Mouse (Mus musculus): ENCODE measurements around the gene Crhr2. TPM values are rescaled to one million over a fixed set of nuclear protein-coding genes. Genes with fewer than 3 reads are reported as not detected.

Gene Crhr2
- not detected for total RNA-seq (2021)
- 0.22 and 0.23 TPM in 2 replicates for polyA plus RNA-seq (2012; rRNA removed)
- long read RNA-seq, result 0 reads

DNA sequence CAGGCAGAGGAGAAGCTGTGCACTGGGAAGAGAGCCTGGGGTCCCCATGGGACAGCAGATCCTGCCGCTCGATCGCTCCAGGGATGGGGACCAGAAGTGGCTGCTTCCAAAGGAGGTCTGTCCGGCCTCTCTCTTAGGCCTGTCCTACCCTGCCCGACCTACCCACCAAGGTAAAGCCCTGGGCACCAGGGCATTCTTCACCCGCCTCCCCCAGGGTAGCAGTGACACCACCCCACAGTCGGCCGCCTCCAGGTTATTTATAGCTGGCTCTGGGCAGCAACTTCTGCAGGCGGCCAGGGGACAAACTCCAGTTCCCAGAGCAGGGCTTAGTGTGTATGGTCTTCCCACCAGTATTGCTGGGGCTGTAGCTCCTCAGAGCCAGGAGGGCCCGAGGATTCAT, at the start of gene Crhr2:
Gene Crhr2 (minus strand): TSS at position 223 of the 400 bp plus-strand sequence.
- DNase-seq, result no peak

DNA sequence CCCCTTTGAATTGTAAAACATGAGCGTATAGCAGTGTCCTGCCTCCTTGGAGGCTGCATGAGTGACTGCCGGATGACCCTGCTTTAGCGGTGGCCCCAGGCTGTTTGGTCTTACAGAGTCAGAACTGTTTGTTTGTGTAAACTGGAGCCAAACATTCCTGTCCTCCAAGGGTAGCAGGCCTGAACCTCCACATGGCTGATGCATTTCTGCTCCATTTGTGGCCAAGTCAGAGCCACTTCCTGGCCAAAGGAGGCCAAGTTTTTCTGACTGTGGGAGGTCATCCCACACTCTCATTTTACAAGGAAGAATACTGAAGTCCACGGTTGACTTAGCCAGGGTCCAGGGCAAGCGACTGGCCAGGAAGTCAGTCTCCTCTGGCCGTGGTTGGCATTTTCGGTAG, 46.7 kb upstream of the Crhr2 start:
- no peak for DNase-seq

DNA sequence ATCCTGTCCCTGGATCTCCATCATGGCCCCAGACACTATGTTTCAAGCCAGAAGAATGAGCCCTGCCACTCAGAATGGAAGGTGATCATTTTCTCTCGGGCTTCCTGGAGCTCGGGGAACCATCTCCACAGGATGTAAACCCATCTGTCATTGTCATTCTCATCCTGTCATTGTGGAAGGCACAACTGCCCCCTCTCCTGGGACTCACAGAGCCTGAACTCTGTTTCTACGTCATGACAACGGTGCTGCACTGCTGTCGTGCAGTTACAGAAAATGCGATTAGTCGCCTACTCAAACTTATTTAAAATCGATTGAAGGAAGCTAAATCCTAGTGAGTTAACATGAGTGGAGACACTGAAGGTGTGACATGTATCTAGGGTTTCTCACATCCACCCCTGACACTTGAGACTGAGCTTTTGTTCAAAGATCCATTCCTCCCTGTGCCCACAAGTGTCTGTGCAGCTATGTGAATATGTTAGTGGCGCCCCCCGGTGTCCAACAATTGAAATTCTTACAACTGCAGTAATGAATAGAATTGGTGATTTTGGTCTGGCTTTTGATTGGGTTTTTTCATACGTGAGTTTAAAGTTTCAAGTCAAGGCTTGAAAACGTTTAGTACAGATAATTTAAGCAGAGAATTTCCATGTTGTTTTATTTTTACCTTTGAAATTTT, 44.4 kb upstream of the Crhr2 start:
- no peak for DNase-seq

DNA sequence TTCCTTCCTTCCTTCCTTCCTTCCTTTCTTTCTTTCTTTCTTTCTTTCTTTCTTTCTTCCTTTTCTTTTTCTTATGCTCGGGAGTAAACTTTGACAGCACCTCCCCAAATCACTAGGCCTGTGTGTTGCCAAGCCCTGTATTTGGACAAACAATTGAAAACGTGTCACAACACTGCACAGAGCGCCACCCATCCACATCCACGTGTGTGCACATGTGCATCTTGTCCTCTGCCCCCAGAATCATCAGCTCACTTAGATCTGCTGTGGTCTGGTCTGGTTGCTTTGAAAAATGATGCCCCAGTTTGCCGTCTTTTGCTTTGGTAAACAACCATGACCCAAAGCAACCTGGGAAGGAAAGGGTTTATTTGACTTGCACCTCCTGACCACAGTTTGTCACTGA, 43.1 kb upstream of the Crhr2 start:
- no peak for DNase-seq

GRCm38 (mm10) chr6:55175456-55175855, 42.6 kb upstream of the Crhr2 start:
- no peak for DNase-seq

DNA sequence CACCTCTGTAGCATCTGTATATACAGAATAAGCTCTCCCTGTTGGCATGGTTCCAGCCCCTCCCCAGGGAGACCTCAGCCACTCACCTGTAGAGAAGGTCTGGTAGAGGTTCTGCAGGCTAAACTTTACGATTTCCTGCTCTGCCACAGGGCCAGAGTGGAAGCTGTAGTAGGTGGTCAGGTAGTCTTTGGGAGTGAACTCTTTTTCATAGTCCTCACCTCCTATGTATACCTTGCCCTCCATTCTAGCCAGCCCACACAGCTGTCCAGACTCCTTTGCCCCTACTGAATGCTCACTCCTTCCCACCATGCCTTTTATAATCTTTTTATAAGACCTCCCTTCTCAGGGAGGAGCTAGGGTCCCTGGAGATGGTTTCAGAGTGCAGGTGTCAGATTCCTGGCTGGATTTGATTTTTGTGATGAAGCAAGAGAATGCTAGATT, 41.9 kb upstream of the Crhr2 start, which contains the start of gene Inmt:
Gene Inmt (minus strand): TSS at position 303 of the 441 bp plus-strand sequence.
- no peak for DNase-seq

DNA sequence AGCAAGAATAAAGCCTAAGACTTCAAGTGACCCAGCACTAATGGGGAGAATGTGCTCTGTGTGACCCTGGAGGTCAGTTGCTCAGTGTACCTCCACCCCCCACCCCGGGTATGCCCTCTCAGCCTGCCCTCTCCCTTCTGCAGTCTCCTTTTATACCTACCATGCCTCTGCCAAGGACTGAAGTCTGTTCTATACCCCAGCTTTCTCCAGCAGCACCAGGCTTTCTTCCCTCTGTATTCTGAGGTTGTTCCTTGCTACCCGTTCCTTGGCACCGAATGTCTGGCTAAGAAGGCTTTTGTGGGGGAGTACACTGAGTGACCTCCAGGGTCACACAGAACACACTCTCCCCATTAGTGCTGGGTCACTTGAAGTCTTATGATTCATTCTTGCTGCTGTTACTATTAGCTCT, 41.1 kb upstream of the Crhr2 start:
- no peak for DNase-seq

DNA sequence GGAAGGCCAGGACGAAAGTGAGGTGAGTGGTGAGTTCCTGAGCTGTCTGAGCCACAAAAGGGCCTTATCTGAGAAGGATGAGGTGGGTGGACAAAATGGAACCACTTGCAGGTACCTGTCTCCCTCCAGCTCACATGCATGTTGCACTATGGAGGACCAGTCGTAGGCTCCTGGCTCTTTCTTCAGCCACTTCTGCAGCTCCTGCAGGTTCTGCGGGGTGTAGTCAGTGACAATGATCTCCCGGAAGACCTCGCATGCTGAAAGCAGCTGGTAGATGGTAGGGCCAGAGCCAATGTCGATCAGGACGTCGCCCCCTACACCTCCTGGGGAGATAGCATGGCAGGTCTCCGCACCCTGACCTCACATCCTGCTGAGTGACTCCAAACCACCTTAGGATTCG, 40.4 kb upstream of the Crhr2 start:
- no peak for DNase-seq

- DNase-seq, result no peak
Measured at GRCm38 (mm10) chr6:55171638-55172037, 38.8 kb upstream of the Crhr2 start.

DNA sequence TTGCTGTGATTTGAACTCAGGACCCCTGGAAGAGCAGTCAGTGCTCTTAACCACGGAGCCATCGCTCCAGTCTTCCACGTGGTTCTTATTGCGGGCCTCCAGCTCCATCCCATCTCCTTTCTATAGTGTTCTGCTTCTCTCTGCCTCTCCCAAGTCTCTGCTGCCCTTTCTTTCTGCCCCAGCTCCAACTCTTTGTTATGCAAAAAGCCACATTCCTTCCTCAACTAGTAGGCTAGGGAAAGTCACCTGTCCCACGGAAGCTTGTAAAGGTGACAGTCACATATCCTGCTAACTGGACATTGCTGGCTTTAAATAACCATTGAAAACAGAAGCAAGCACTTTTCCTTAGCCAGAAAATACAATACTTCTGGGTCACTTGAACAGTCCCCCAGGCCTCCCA, 37.0 kb upstream of the Crhr2 start:
- DNase-seq, result no peak

DNA sequence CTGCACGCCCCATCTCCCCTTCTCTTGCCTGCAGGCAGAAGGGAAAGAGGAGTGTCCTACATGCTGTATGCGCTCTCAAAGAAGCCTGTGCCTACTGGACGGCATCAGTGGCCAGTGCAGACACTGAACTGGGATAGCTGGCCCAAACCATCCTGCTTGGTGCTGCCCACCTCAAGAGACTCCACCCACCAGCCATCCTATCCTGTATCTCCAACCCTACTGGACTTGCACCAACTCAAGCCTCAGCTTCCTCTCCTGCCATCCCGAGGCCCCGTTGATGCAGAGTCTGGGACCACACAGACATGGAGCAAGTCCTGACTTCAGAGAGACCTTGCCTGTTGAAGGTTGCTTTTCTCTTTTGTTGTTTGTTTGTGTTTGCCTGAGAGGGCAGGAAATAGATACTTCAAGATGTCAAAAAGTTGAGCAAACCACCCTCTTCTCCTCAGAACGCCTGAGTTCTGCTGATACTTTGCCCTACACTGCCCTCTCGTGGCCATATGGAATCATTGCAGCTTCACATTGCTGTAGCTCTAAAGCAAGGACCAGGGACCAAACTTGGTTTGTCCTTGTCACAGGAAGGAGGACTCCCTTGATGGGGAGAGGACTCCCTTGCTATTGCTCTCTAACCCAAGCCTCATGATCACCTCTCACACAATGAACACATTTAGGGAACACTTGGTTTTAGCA, 34.1 kb upstream of the Crhr2 start:
- DNase-seq, result peak; percentile 63

GRCm38 (mm10) chr6:55163046-55163584, 30.3 kb upstream of the Crhr2 start:
- no peak for DNase-seq

GRCm38 (mm10) chr6:55161311-55161761, 28.5 kb upstream of the Crhr2 start:
- DNase-seq, result no peak

DNA sequence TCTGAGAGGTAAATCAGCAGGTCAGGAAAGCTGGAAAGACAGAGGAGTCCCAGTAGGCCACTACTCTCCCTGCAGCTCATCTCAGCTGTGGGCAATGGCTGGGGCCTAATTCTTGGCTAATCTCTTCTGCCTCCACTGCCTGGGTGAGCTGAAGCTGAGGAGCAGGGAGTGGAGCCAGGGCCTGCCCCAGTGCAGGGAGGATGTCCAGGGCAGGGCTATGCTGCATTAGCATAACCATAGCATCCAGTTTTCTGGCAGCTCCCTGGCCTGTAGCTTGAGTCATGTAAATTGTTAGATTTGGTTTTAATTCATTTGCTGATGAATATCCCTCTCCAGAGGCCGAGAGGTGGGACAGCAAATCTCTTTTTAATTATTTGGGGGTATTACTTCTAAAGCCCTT, 26.4 kb upstream of the Crhr2 start:
- no peak for DNase-seq

- no peak for DNase-seq
Measured at GRCm38 (mm10) chr6:55152226-55152625, 19.4 kb upstream of the Crhr2 start.

- no peak for DNase-seq
Measured at GRCm38 (mm10) chr6:55146138-55146537, 13.3 kb upstream of the Crhr2 start.

- no peak for DNase-seq
Measured at GRCm38 (mm10) chr6:55145285-55145684, 12.5 kb upstream of the Crhr2 start.

- DNase-seq, result no peak
Measured at GRCm38 (mm10) chr6:55138343-55138742, 5.5 kb upstream of the Crhr2 start.

DNA sequence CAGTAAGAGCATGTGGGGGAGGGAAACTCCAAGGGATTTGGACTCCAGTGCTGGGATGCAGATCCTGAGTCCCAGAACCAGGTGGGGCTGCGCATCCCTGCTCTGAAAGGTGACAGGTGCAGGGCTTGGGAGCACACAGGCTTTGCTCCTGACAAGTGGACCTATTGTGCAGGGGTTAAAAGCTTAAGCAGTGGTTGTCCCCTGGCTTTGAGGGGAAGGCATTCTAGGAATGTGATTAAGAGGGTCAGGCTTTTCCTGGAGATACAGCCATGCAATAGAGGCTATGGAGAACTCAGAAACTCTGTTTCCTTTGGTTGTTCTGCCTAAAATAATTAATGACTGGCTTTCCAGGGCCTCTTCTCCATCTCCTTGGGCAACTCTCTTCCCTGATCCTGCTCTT, 609 bp upstream of the Crhr2 start:
- DNase-seq, result no peak

GRCm38 (mm10) chr6:55131301-55131700, 1.5 kb downstream of the Crhr2 start:
- no peak for DNase-seq

GRCm38 (mm10) chr6:55130631-55131030, 2.2 kb downstream of the Crhr2 start:
- DNase-seq, result no peak

GRCm38 (mm10) chr6:55128391-55128790, 4.4 kb downstream of the Crhr2 start:
- peak; percentile 24 for DNase-seq

GRCm38 (mm10) chr6:55126576-55126975, 6.2 kb downstream of the Crhr2 start:
- no peak for DNase-seq
